Mouse (Mus musculus) kidney, adult 11 months (tissue): ENCODE data around the gene Ift46.

Source experiments
- DNase-seq: peaks from one replicate; pipeline ENCODE4 v3.0.0; 2022

Ift46 gene

DNA sequence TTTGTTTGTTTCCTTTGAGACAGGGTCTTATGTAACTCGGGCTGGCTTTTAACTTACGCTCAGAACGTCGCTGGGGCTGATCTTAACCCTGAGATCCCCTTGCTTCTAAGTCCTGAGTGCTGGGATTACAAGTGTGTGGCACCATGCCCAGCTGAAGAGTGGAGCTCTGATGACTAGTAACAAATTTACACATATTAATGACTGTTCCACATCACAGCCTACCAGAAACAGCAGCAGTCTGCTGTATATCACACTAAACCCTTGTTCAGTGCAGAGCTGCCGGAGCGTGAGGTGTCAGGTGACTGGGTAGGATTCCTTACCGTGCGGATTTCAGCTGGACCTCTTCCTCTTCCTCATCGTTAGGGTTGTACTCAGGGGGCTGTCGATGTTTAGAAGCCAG lies 42.6 kb downstream of the Ift46 start:
- peak; percentile 49 for DNase-seq

DNA sequence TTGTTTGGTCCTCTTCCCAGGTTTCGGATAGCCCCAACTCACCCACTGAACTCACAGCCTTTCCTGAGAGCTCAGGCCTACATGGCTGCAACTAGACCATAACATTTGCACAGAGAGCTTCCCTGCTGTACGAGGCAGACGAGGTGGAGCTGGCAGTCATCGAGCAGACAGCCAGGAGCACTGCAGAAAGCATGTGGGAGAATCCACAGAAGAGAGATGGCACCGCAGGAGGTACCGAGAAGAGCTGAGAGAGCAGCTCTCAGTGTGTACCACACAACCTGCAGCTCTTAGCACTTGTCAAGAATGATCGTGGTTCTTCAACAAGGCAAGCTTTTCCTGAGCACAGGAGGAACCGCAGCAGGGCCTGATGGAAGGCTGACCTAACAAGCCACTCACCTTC lies 46.5 kb downstream of the Ift46 start:
- no peak for DNase-seq

- DNase-seq = no peak
Measured at GRCm38 (mm10) chr9:44817522-44817921, 49.8 kb downstream of the Ift46 start.

DNA sequence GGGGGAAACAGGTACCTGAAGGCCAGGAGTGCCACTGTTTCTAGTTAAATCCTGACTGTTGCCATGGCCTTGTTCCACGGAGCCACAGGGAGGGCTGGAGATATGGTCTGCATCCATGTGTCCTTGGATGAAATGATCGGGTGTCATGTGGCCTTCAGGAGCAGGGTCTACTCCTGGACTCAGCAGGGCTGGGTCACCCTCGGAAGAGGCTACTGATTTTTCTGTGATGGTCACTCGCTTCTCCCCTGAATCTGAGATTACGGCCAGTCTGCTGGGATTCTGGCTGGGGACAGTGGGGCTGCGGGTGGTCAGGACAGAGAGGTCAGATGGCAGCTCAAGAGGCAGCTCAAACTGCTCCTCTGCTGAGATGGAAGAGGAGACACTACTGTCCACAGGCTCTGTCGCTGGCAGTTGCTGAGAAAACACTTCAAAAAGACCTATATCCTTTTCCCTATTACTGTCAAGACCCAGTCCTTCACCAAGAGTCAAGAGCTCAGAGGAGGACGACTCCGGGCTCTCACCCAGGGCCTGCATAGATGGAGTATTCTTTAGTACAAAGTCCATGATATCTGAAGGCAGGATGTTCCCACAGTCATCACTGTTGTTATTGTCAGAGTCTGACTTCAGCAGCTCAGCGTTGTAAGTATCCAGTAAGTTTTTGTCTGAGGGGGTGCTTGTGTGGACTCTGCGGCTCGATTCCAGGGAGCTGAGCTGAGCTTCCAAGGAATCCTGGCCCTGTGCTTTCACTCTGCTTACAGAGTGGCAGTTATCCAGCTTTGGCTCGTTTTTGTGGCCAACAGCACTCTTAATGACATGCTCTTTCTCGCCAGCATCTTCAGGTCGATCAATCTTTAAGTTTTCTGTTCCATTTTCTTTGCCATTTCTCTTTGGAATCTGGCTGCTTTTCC lies 52.5 kb downstream of the Ift46 start:
- no peak for DNase-seq

- no peak for DNase-seq
Measured at GRCm38 (mm10) chr9:44826660-44827059, 59.0 kb downstream of the Ift46 start.

GRCm38 (mm10) chr9:44828944-44829343 lies 61.2 kb downstream of the Ift46 start:
- no peak for DNase-seq

DNA sequence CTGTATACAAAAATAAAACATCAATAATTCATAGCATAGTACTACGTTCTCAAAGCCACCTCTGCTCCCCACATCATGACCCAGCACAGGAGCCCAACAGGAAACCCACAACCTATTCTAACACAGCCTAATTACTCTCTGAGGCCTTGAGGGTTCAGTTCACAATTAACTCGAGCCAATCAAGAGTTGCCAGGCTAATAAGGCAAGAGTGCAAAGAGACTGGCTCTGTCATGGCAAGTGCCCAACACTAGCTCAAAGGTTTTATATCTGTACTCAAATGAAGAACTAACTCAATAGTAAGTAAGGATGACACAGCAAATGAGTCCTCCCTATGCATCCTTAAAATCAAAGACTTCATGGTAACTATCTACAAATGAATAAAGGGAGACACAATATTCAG lies 62.8 kb downstream of the Ift46 start:
- no peak for DNase-seq

DNA sequence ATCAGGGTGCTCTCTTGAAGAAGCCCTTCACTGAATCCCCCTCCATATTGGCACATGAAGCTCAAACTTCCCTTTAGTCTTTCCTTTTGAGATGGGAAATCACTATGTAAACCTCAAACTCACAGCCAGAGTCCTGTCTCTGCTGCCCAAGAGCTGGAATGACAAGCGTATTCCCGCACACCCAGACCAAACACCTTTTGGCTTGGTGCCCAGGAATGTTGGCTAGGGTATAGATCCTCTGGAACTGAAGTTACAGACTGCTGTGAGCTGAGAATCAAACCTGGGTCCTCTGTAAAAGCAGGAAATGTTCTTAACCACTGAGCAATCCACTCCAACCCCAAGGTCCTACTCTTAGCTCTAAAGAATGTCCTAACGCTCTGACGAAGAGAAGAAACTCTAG lies 64.6 kb downstream of the Ift46 start:
- DNase-seq = no peak

GRCm38 (mm10) chr9:44836439-44836838 lies 68.7 kb downstream of the Ift46 start:
- DNase-seq = peak; percentile 54

GRCm38 (mm10) chr9:44841241-44841640 lies 73.5 kb downstream of the Ift46 start:
- DNase-seq = peak; percentile 21
